Mouse (Mus musculus) CD4-positive, CD25-positive, alpha-beta regulatory T cell, adult 2 months (primary cell): ENCODE measurements around the gene Usf3.

Experiments
- DNase-seq: peaks from one replicate; pipeline ENCODE4 v3.0.0-alpha.2; 2012; ENCODE audit warnings: low read depth, low spot score

Gene Usf3

GRCm38 (mm10) chr16:44173155-44173941 lies at the start of gene Usf3:
Gene Usf3, plus strand, starts transcription at chr16:44173246.
- peak; percentile 75 for DNase-seq

DNA sequence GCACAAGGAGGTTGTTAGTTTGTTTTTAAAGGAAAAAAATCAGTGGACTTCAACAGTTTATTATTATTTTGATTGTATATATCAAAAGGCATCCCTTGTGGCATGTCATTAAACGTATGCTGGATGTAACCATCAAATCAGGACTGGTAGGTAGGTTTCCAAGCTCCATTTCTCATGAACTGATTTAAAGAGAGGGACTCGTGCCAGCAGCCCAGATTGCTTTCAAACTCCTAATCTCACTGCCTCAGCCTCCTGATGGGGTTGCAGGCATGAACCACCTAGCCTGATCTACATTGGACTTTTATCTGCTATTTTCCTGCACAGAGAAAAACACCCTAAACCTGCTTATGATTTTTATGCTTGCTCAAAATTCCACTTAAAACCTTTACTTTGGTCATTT lies 49.3 kb upstream of the Usf3 start:
- DNase-seq = no peak

- no peak for DNase-seq
Observed at GRCm38 (mm10) chr16:44124713-44125112, 48.3 kb upstream of the Usf3 start.

GRCm38 (mm10) chr16:44125436-44125835 lies 47.6 kb upstream of the Usf3 start:
- DNase-seq = no peak

DNA sequence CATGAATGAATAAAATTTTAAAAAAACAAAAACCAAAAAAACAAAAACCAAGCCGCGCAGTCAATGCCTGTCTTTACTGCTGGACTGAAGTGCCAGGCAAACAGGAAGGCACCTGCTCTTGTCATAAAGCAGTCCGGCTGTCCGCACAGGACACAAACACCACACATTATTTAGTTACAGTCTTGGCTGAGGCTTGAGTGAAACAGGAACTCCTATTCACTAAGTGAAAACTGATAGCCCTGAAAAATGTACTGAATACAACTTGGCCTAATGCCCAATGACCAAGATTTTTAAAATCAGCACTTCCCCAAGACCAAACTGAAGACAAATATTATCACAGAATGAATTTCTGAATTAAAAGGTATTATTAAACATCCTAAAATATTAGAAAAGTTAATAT lies 46.6 kb upstream of the Usf3 start:
- DNase-seq = no peak

GRCm38 (mm10) chr16:44132300-44132699 lies 40.7 kb upstream of the Usf3 start:
- no peak for DNase-seq

DNA sequence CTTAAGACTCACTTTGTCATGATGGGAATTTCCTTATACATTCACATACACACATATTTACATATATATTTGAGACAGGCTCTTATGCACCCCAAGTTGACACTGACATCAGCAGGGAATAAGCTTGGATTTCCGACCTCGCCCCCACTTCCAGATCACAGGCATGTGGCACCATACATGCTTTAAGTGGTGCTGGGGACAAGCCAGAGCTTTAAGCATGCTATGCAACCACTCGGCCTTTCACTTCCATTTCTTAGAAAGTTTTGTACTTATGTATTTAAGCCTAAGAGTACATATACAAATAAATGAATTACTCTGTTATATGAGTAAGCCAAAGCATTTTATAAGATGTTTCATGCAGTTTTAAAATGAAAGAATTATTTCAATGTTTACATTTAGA lies 39.9 kb upstream of the Usf3 start:
- DNase-seq = no peak

- no peak for DNase-seq
Observed at GRCm38 (mm10) chr16:44136511-44137021, 36.5 kb upstream of the Usf3 start.

GRCm38 (mm10) chr16:44138377-44138978 lies 34.6 kb upstream of the Usf3 start:
- peak; percentile 30 for DNase-seq

GRCm38 (mm10) chr16:44138979-44139535 lies 34.0 kb upstream of the Usf3 start:
- peak; percentile 93 for DNase-seq

DNA sequence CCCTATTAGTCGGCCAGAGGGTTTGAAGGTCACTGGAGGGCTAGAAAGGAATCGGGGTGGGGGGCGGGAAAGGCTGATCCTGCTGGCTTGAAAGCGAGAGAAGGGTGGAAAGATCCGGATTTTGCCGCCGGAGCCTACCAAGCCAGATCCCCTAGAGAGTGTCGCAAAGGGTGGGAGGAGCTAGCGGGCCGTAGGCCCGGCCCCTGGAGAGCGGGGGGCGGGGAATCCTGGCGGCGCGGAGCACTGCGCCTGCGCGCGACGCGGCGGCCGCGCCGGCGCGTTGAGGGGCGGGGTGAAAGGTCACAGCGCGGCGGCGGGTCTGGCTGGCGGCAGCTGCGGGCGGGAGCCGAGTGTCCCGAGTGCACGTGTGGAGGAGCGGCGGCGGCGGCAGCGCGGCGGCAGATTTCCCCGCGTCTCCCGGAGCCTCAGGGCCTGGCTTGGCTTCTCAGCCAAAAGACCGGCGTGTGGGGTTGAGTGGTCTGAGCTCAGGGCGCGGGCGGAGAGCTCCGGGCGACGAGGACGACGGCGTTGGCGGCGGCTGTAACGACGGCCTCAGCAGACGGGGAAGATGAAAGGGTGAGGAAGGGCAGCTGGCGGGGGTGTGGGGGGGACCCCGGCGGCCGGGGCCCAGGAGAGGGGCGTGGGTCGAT lies 33.4 kb upstream of the Usf3 start, which contains the start of the genes Atp6v1a and Naa50:
Atp6v1a (minus strand) TSS at position 170 of the 650 bp plus-strand sequence.
Naa50 (plus strand) TSS at position 295 of the 650 bp plus-strand sequence.
- DNase-seq = peak; percentile 95

- DNase-seq = peak; percentile 84
Observed at GRCm38 (mm10) chr16:44140186-44140787, 32.8 kb upstream of the Usf3 start.

DNA sequence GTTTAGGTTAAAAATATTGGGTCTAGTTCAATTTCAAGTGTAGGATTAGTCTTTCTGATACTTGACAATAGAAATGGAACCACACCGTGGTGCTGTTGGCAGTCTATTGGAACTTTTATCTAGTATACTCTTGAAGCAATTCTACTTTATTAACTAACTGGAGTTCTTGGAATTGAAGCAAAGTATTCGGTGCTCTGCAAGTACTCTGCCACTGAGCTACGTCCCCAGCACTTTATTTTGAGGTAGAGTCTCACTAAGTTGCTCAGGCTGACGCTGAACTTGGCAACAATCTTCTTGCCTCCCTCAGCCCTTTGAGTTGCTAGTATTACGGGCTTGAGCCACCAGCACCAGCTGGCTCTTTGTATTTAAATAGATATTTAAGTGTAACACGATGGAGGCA lies 31.6 kb upstream of the Usf3 start:
- peak; percentile 9 for DNase-seq

GRCm38 (mm10) chr16:44149002-44149767 lies 23.9 kb upstream of the Usf3 start:
- peak; percentile 48 for DNase-seq

- DNase-seq = peak; percentile 31
Observed at GRCm38 (mm10) chr16:44154497-44155057, 18.5 kb upstream of the Usf3 start.

DNA sequence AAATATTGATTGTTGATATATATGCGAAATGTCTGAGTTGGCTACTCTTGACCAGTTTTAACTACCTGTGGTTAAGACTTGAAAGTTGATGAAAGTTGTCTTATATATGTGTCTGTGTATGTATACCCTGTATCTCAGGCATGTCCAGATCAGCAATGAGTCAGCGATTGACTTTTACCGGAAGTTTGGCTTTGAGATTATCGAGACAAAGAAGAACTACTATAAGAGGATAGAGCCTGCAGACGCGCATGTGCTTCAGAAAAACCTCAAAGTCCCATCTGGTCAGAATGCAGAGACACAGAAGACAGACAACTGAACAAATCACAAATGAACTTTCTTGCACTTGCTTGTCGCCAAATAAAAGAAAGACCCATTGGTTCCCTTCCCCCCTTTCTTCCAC lies 13.7 kb upstream of the Usf3 start:
- DNase-seq = no peak

DNA sequence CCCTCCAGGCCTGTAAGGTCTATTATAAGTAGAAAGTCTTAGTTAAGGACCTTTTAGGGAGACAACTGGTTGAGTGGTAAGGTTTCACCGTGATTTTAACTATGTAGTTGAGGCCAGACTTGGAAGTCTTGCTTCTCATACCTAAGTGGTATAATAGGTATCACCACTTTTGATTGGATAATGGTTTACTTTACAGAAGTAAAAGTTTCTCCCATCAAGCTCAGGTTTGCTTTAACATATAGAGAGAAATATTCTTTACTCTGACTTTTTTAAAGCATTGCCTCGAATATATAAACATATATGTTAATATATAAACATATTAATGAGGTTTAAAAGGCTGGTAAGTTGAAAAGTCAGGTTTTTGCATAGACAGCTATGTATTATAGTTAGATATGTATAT lies 9.2 kb upstream of the Usf3 start:
- DNase-seq = no peak

GRCm38 (mm10) chr16:44165182-44165581 lies 7.9 kb upstream of the Usf3 start:
- no peak for DNase-seq

- no peak for DNase-seq
Observed at GRCm38 (mm10) chr16:44168990-44169389, 4.1 kb upstream of the Usf3 start.
